Mouse (Mus musculus) stomach, embryonic 14.5 days (tissue): ENCODE results near the gene Hist3h2ba. TPM values are rescaled to one million over a fixed set of nuclear protein-coding genes. Genes with fewer than 3 reads are reported as not detected.

Experiments used
- ATAC-seq: fragments of 200-750 bp; cut with Nextera tagmentation; 2 replicates; pipeline ENCODE4 v1.8.0; 2017; ENCODE audit warnings: low read depth, moderate TSS enrichment; ENCODE audit not compliant: insufficient number of reproducible peaks, insufficient read depth, low FRiP score
- H3K27ac ChIP-seq: fragments of 300-500 bp; sonication (generic); 2 replicates; pipeline ENCODE4 v1.5.1; 2014; ENCODE audit warnings: mild to moderate bottlenecking, low read length, moderate library complexity, mixed read lengths
- H3K27me3 ChIP-seq: fragments of 300-500 bp; sonication (generic); 2 replicates; pipeline ENCODE4 v1.6.1; 2014; ENCODE audit warnings: low read length, control low read depth, mixed read lengths; ENCODE audit not compliant: control insufficient read depth, insufficient read depth
- H3K36me3 ChIP-seq: fragments of 300-500 bp; sonication (generic); 2 replicates; pipeline ENCODE4 v1.6.1; 2014; ENCODE audit warnings: mild to moderate bottlenecking, control low read depth, low read length, moderate library complexity, mixed read lengths; ENCODE audit not compliant: control insufficient read depth, insufficient read depth
- H3K4me1 ChIP-seq: fragments of 300-500 bp; sonication (generic); 2 replicates; pipeline ENCODE4 v1.6.1; 2014; ENCODE audit warnings: low read length, control low read depth, mixed read lengths; ENCODE audit not compliant: control insufficient read depth, insufficient read depth
- H3K4me2 ChIP-seq: fragments of 300-500 bp; sonication (generic); replicated peaks from 2 replicates; pipeline ENCODE4 v1.6.1; 2014; ENCODE audit warnings: low read depth, low read length, control low read depth
- H3K4me3 ChIP-seq: fragments of 300-500 bp; sonication (generic); 2 replicates; pipeline ENCODE4 v1.5.1; 2014; ENCODE audit warnings: low read depth, low read length, control low read depth
- H3K9ac ChIP-seq: fragments of 300-500 bp; sonication (generic); replicated peaks from 2 replicates; pipeline ENCODE4 v1.6.1; 2014; ENCODE audit warnings: low read depth, mild to moderate bottlenecking, control low read depth, low read length, moderate library complexity, mixed read lengths
- H3K9me3 ChIP-seq: fragments of 300-500 bp; sonication (generic); 2 replicates; pipeline ENCODE4 v1.6.1; 2016; ENCODE audit warnings: low read depth, low read length, control low read depth; ENCODE audit not compliant: control insufficient read depth
- WGBS: fragments of 180-500 bp; shearing (Covaris S2); extraction: QIAGEN DNeasy Blood & Tissue Kit; methylation state at CpG from one replicate; pipeline ENCODE4 v1.1.7; 2014; 5-methylcytosine and 5-hydroxymethylcytosine counted together
- polyA plus RNA-seq: library from polyadenylated mRNA; unstranded; fragments of >200 nt; fragmentation: Nextera tagmentation; extraction: Ambion mirVana; gene quantifications from 2 replicates; pipeline ENCODE4 v1.2.1, GENCODE M21; 2014

The Hist3h2ba gene
- polyA plus RNA-seq, 1 experiment from 2014 or later, result 31.2 TPM

DNA sequence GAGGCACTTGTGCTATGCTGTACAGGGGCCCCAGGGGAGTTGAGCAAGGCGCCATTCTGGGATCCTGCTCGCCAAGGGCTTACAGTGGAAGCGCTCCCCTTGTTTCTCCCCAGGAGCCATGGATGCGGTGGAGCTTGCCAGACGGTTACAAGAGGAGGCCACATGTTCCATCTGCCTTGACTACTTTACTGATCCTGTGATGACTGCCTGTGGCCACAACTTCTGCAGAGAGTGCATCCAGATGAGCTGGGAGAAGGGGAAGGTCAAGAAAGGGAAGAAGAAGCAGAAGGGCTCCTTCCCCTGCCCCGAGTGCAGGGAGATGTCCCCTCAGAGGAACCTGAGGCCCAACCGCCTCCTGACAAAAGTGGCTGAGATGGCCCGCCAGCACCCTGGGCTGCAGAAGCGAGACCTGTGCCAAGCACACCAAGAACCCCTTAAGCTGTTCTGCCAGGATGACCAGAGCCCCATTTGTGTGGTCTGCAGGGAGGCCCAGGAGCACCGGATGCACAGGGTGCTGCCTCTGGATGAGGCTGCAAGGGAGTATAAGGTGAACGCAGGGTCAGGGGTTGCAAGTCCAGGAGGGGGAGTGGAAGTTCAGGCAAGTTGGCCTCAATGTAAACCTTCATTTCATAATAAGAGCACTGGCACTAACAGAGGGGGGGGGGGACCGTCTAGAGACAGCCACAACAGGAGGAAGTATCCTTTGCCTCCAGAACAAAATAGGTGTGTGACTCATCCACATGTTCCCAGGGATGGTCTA lies 16.5 kb downstream of the Hist3h2ba start:
- Histone ChIP-seq H3K9ac (no peak overlapping the region), H3K27ac (no peak overlapping the region), H3K27me3 (0 out of 2 replicates have a peak, but pooled peaks cover 3% of the 10 kb centered on the region), H3K36me3 (no peaks in the 10 kb centered on the region), H3K4me2 (no peak overlapping the region), H3K9me3 (peaks cover 4% of the 10 kb centered on the region; the same call in 1 of the 2 replicates), H3K4me1 (no peaks in the 10 kb centered on the region), H3K4me3 (no peak overlapping the region)
- WGBS, result 43% methylated on average over 12 of the region's 12 CpGs
- ATAC-seq, result no peak

DNA sequence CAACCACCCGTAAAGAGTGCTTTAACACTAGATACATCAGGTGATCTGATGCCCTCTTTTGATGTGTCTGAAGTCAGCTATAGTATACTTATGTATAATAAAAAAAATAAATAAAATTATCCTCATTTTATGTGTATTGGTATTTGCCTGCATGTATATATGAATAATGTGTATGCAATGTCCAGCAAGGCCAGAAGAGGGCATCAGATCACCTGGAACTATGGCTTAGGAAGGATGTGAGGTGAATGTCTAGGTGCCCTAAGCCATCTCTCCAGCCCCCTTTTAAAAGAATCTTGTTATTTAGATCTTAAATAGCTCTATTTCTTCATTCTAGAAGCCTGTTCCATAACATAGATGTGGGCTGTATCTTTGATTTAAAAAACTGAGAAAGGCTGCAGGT lies 18.6 kb downstream of the Hist3h2ba start:
- no peaks in the 10 kb centered on the region for H3K4me1 ChIP-seq
- H3K4me3 ChIP-seq, result no peak overlapping the region
- H3K27ac ChIP-seq, result no peak overlapping the region
- no peak overlapping the region for H3K9ac ChIP-seq
- H3K4me2 ChIP-seq, result no peak overlapping the region
- 100% methylated on average over 1 of the region's 1 CpGs for WGBS
- ATAC-seq, result no peak
- no peaks in the 10 kb centered on the region for H3K27me3 ChIP-seq
- H3K36me3 ChIP-seq, result no peaks in the 10 kb centered on the region; the same call in 1 of the 2 replicates
- H3K9me3 ChIP-seq, result no peaks in the 10 kb centered on the region

DNA sequence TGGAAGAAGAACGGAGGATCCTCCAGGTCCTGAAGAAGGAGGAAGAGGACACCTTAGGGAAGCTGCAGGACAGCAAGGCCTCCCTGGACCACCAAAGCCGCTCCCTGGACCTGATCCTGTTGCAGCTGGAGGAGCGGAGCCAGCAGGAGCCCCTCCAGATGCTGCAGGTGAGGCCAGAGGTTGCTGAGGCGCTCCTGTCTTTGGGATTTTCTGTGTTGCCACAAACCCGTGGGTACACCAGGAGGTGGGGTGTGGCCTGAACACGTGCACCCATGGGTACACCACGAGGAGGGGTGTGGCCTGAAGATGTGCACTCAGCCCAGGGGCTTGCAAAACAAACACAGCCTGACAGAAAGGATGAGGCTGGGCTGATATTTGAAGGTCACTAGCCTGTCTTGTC lies 19.8 kb downstream of the Hist3h2ba start:
- no peaks in the 10 kb centered on the region; the same call in 1 of the 2 replicates for H3K36me3 ChIP-seq
- H3K27ac ChIP-seq, result no peak overlapping the region
- 84% methylated on average over 7 of the region's 7 CpGs for WGBS
- no peak overlapping the region for H3K9ac ChIP-seq
- H3K27me3 ChIP-seq, result no peaks in the 10 kb centered on the region
- H3K4me2 ChIP-seq, result no peak overlapping the region
- no peak overlapping the region for H3K4me3 ChIP-seq
- H3K4me1 ChIP-seq, result no peaks in the 10 kb centered on the region
- H3K9me3 ChIP-seq, result no peaks in the 10 kb centered on the region
- ATAC-seq, result no peak

- ATAC-seq, result no peak
- Histone ChIP-seq H3K27me3 (no peaks in the 10 kb centered on the region), H3K27ac (no peak overlapping the region), H3K9me3 (no peaks in the 10 kb centered on the region), H3K4me1 (no peaks in the 10 kb centered on the region), H3K9ac (no peak overlapping the region), H3K4me2 (no peak overlapping the region), H3K4me3 (no peak overlapping the region), H3K36me3 (no peaks in the 10 kb centered on the region; the same call in 1 of the 2 replicates)
- WGBS, result 77% methylated on average over 8 of the region's 8 CpGs
These were observed 20.3 kb downstream of the Hist3h2ba start for GRCm38 (mm10) chr11:58969027-58969426.

- H3K4me2 ChIP-seq, result no peak overlapping the region
- no peaks in the 10 kb centered on the region for H3K27me3 ChIP-seq
- no peaks in the 10 kb centered on the region for H3K4me1 ChIP-seq
- ATAC-seq, result no peak
- no peaks in the 10 kb centered on the region; the same call in 1 of the 2 replicates for H3K36me3 ChIP-seq
- H3K27ac ChIP-seq, result no peak overlapping the region
- 58% methylated on average over 6 of the region's 6 CpGs for WGBS
- H3K9me3 ChIP-seq, result no peaks in the 10 kb centered on the region
- H3K4me3 ChIP-seq, result no peak overlapping the region
- H3K9ac ChIP-seq, result no peak overlapping the region
These were observed 20.9 kb downstream of the Hist3h2ba start for GRCm38 (mm10) chr11:58969659-58970058.

DNA sequence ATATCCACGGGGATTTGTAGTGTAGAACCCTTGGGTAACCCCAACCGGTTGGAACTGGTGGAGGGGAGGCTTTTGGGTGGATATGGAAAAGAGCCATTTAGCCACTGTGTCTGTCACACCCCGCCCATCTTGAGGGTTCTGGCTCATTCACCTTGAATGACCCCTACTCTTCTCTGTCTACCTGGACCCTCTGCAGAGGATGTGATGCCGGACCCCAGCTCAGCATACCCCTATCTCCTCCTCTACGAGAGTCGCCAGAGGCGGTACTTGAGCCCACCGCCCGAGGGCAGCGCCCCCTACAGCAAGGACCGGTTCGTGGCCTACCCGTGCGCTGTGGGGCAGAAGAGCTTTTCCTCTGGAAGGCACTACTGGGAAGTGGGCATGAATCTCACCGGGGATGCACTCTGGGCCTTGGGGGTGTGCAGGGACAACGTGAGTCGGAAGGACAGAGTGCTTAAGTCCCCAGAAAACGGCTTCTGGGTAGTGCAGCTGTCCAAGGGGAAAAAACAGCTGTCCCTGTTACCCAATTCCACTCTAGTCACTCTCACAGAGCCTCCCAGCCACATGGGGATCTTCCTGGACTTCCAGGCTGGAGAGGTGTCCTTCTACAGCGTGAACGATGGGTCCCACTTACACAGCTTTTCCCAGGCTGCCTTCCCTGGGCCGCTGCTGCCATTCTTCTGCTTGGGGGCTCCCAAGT lies 22.3 kb downstream of the Hist3h2ba start:
- H3K9me3 ChIP-seq, result no peaks in the 10 kb centered on the region
- no peaks in the 10 kb centered on the region for H3K4me1 ChIP-seq
- H3K36me3 ChIP-seq, result no peaks in the 10 kb centered on the region; the same call in 1 of the 2 replicates
- H3K27me3 ChIP-seq, result no peaks in the 10 kb centered on the region
- no peak overlapping the region for H3K4me3 ChIP-seq
- no peak overlapping the region for H3K9ac ChIP-seq
- ATAC-seq, result no peak
- no peak overlapping the region for H3K4me2 ChIP-seq
- WGBS, result 88% methylated on average over 21 of the region's 21 CpGs
- no peak overlapping the region for H3K27ac ChIP-seq

DNA sequence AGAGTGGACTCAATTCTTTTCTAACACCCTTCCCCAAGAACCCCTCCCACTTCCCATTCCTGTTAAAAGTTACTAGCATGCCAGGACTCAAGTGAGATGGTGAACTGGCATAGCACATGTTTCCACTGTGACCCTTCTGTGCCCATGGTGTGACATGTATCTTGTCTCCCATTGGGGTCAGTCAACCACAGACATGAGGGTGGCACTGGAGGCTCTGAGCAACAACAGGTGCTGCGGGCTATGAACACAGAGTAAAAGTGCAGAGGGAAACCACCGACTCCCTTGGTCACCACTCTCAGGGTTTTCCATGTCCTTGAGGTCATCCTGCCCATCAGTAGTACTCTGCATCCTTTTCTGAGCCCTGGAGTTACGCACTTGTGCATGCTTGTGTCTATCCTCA lies 23.1 kb downstream of the Hist3h2ba start:
- Histone ChIP-seq H3K9ac (no peak overlapping the region), H3K27me3 (no peaks in the 10 kb centered on the region), H3K27ac (no peak overlapping the region), H3K4me3 (no peak overlapping the region), H3K9me3 (no peaks in the 10 kb centered on the region), H3K36me3 (no peaks in the 10 kb centered on the region; the same call in 1 of the 2 replicates), H3K4me1 (no peaks in the 10 kb centered on the region), H3K4me2 (no peak overlapping the region)
- 96% methylated on average over 3 of the region's 3 CpGs for WGBS
- no peak for ATAC-seq

DNA sequence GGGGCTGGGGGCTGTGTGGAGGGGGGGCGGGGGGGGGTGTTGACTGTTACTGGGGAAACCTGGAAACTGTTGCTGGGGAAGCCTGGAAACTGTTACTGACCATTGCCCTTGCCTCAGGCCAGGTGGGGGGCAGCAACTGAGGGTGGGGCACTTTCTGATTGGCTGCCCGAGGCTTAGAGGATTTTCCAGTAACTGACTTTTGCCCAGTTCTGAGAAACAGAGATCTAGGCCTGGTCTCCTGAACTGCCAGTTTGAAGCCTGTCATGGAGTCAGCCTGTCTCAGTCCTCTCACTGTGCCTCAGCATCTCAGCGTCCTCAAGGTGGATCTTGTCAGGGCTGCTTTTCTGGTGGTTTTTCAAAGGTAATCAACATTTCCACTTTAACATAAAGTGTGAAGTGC lies 25.7 kb downstream of the Hist3h2ba start:
- Histone ChIP-seq H3K36me3 (no peaks in the 10 kb centered on the region; the same call in 1 of the 2 replicates), H3K4me2 (no peak overlapping the region), H3K4me1 (peaks cover 8% of the 10 kb centered on the region), H3K9ac (no peak overlapping the region), H3K4me3 (no peak overlapping the region), H3K9me3 (no peaks in the 10 kb centered on the region), H3K27ac (no peak overlapping the region), H3K27me3 (no peaks in the 10 kb centered on the region)
- ATAC-seq, result no peak
- 78% methylated on average over 3 of the region's 3 CpGs for WGBS
